Mouse (Mus musculus): Measurements from ENCODE around the gene Bcl2a1a. TPM values are rescaled to one million over a fixed set of nuclear protein-coding genes. Genes with fewer than 3 reads are reported as not detected.
"Not testable (repeated sequence)": the region's sequence is repeated elsewhere in the genome, so short reads cannot be mapped to it uniquely, and the experiment has no call there.

Bcl2a1a gene
- 0.64 and 0.99 TPM in 2 replicates for polyA plus RNA-seq (2015; fragmentation: Nextera tagmentation; extraction: Ambion mirVana)

GRCm38 (mm10) chr9:88956670-88957153 lies at the start of gene Bcl2a1a:
Gene Bcl2a1a (plus strand): TSS chr9:88956900.
- H3K4me3 ChIP-seq (ENCODE audit: low read length); H3K4me2 ChIP-seq (ENCODE audit: low read depth, low read length); H3K9ac ChIP-seq (ENCODE audit: low read length); ATAC-seq (replicated peaks; ENCODE audit: extremely low read depth, insufficient read depth, low FRiP score); H3K27me3 ChIP-seq (ENCODE audit: control insufficient read depth, insufficient read depth, low read length); H3K9me3 ChIP-seq (replicated peaks; ENCODE audit: control insufficient read depth, low read length); H3K4me1 ChIP-seq (ENCODE audit: control insufficient read depth, insufficient read depth, low read length); H3K36me3 ChIP-seq (ENCODE audit: control insufficient read depth, insufficient read depth); H3K27ac ChIP-seq (ENCODE audit: low read length): not testable (repeated sequence)
- WGBS, result 81% methylated on average over 5 of the region's 5 CpGs

- not testable (repeated sequence) for H3K9ac ChIP-seq (ENCODE audit: low read length); ATAC-seq (replicated peaks; ENCODE audit: extremely low read depth, insufficient read depth, low FRiP score); H3K9me3 ChIP-seq (replicated peaks; ENCODE audit: control insufficient read depth, low read length); H3K36me3 ChIP-seq (ENCODE audit: control insufficient read depth, insufficient read depth); H3K4me3 ChIP-seq (ENCODE audit: low read length); H3K27ac ChIP-seq (ENCODE audit: low read length); H3K4me1 ChIP-seq (ENCODE audit: control insufficient read depth, insufficient read depth, low read length); H3K4me2 ChIP-seq (ENCODE audit: low read depth, low read length); H3K27me3 ChIP-seq (ENCODE audit: control insufficient read depth, insufficient read depth, low read length)
- 74% methylated on average over 4 of the region's 5 CpGs for WGBS
Observed at GRCm38 (mm10) chr9:88916576-88916975, 40.1 kb upstream of the Bcl2a1a start.

GRCm38 (mm10) chr9:88938312-88938711 lies 18.4 kb upstream of the Bcl2a1a start:
- H3K9ac ChIP-seq (ENCODE audit: low read length); H3K9me3 ChIP-seq (replicated peaks; ENCODE audit: control insufficient read depth, low read length); H3K36me3 ChIP-seq (ENCODE audit: control insufficient read depth, insufficient read depth); H3K4me1 ChIP-seq (ENCODE audit: control insufficient read depth, insufficient read depth, low read length); H3K27ac ChIP-seq (ENCODE audit: low read length); H3K4me2 ChIP-seq (ENCODE audit: low read depth, low read length); H3K27me3 ChIP-seq (ENCODE audit: control insufficient read depth, insufficient read depth, low read length); H3K4me3 ChIP-seq (ENCODE audit: low read length); ATAC-seq (replicated peaks; ENCODE audit: extremely low read depth, insufficient read depth, low FRiP score): not testable (repeated sequence)
- WGBS, result 5% methylated on average over 1 of the region's 3 CpGs

- not testable (repeated sequence) for H3K36me3 ChIP-seq (ENCODE audit: control insufficient read depth, insufficient read depth); H3K4me1 ChIP-seq (ENCODE audit: control insufficient read depth, insufficient read depth, low read length); H3K27me3 ChIP-seq (ENCODE audit: control insufficient read depth, insufficient read depth, low read length); H3K27ac ChIP-seq (ENCODE audit: low read length); H3K4me2 ChIP-seq (ENCODE audit: low read depth, low read length); H3K9ac ChIP-seq (ENCODE audit: low read length); ATAC-seq (replicated peaks; ENCODE audit: extremely low read depth, insufficient read depth, low FRiP score); H3K9me3 ChIP-seq (replicated peaks; ENCODE audit: control insufficient read depth, low read length); H3K4me3 ChIP-seq (ENCODE audit: low read length)
Observed at GRCm38 (mm10) chr9:88951466-88951865, 5.2 kb upstream of the Bcl2a1a start.

GRCm38 (mm10) chr9:88953151-88953550 lies 3.5 kb upstream of the Bcl2a1a start:
- ATAC-seq (replicated peaks; ENCODE audit: extremely low read depth, insufficient read depth, low FRiP score); H3K9me3 ChIP-seq (replicated peaks; ENCODE audit: control insufficient read depth, low read length); H3K9ac ChIP-seq (ENCODE audit: low read length); H3K4me2 ChIP-seq (ENCODE audit: low read depth, low read length); H3K36me3 ChIP-seq (ENCODE audit: control insufficient read depth, insufficient read depth); H3K27me3 ChIP-seq (ENCODE audit: control insufficient read depth, insufficient read depth, low read length); H3K4me1 ChIP-seq (ENCODE audit: control insufficient read depth, insufficient read depth, low read length); H3K4me3 ChIP-seq (ENCODE audit: low read length); H3K27ac ChIP-seq (ENCODE audit: low read length): not testable (repeated sequence)

GRCm38 (mm10) chr9:88955224-88955623 lies 1.5 kb upstream of the Bcl2a1a start:
- not testable (repeated sequence) for H3K36me3 ChIP-seq (ENCODE audit: control insufficient read depth, insufficient read depth); H3K4me3 ChIP-seq (ENCODE audit: low read length); ATAC-seq (replicated peaks; ENCODE audit: extremely low read depth, insufficient read depth, low FRiP score); H3K27me3 ChIP-seq (ENCODE audit: control insufficient read depth, insufficient read depth, low read length); H3K9ac ChIP-seq (ENCODE audit: low read length); H3K4me2 ChIP-seq (ENCODE audit: low read depth, low read length); H3K9me3 ChIP-seq (replicated peaks; ENCODE audit: control insufficient read depth, low read length); H3K4me1 ChIP-seq (ENCODE audit: control insufficient read depth, insufficient read depth, low read length); H3K27ac ChIP-seq (ENCODE audit: low read length)
- 100% methylated on average over 1 of the region's 1 CpGs for WGBS

GRCm38 (mm10) chr9:88956035-88956434 lies 665 bp upstream of the Bcl2a1a start:
- H3K27me3 ChIP-seq (ENCODE audit: control insufficient read depth, insufficient read depth, low read length); H3K27ac ChIP-seq (ENCODE audit: low read length); H3K36me3 ChIP-seq (ENCODE audit: control insufficient read depth, insufficient read depth); ATAC-seq (replicated peaks; ENCODE audit: extremely low read depth, insufficient read depth, low FRiP score); H3K4me3 ChIP-seq (ENCODE audit: low read length); H3K9me3 ChIP-seq (replicated peaks; ENCODE audit: control insufficient read depth, low read length); H3K9ac ChIP-seq (ENCODE audit: low read length); H3K4me1 ChIP-seq (ENCODE audit: control insufficient read depth, insufficient read depth, low read length); H3K4me2 ChIP-seq (ENCODE audit: low read depth, low read length): not testable (repeated sequence)
- WGBS, result 80% methylated on average over 2 of the region's 4 CpGs

- Histone ChIP-seq H3K4me2 (ENCODE audit: low read depth, low read length) (no peak overlapping the region), H3K36me3 (ENCODE audit: control insufficient read depth, insufficient read depth) (no peaks in the 10 kb centered on the region), H3K4me1 (ENCODE audit: control insufficient read depth, insufficient read depth, low read length) (no peaks in the 10 kb centered on the region), H3K27me3 (ENCODE audit: control insufficient read depth, insufficient read depth, low read length) (no peaks in the 10 kb centered on the region), H3K9ac (ENCODE audit: low read length) (no peak overlapping the region), H3K4me3 (ENCODE audit: low read length) (no peak overlapping the region), H3K27ac (ENCODE audit: low read length) (no peak overlapping the region), H3K9me3 (replicated peaks; ENCODE audit: control insufficient read depth, low read length) (no peaks in the 10 kb centered on the region)
- 60% methylated on average over 3 of the region's 3 CpGs for WGBS
- no peak for ATAC-seq (replicated peaks; ENCODE audit: extremely low read depth, insufficient read depth, low FRiP score)
Observed at GRCm38 (mm10) chr9:88958891-88959290, 2.2 kb downstream of the Bcl2a1a start.

- H3K27ac ChIP-seq (ENCODE audit: low read length); H3K27me3 ChIP-seq (ENCODE audit: control insufficient read depth, insufficient read depth, low read length); ATAC-seq (replicated peaks; ENCODE audit: extremely low read depth, insufficient read depth, low FRiP score); H3K9ac ChIP-seq (ENCODE audit: low read length); H3K4me1 ChIP-seq (ENCODE audit: control insufficient read depth, insufficient read depth, low read length); H3K36me3 ChIP-seq (ENCODE audit: control insufficient read depth, insufficient read depth); H3K4me3 ChIP-seq (ENCODE audit: low read length); H3K9me3 ChIP-seq (replicated peaks; ENCODE audit: control insufficient read depth, low read length); H3K4me2 ChIP-seq (ENCODE audit: low read depth, low read length): not testable (repeated sequence)
- 42% methylated on average over 1 of the region's 1 CpGs for WGBS
Observed at GRCm38 (mm10) chr9:88959981-88960380, 3.3 kb downstream of the Bcl2a1a start.

GRCm38 (mm10) chr9:88966462-88966861 lies 9.8 kb downstream of the Bcl2a1a start:
- not testable (repeated sequence) for H3K4me1 ChIP-seq (ENCODE audit: control insufficient read depth, insufficient read depth, low read length); H3K9ac ChIP-seq (ENCODE audit: low read length); H3K27me3 ChIP-seq (ENCODE audit: control insufficient read depth, insufficient read depth, low read length); ATAC-seq (replicated peaks; ENCODE audit: extremely low read depth, insufficient read depth, low FRiP score); H3K4me2 ChIP-seq (ENCODE audit: low read depth, low read length); H3K27ac ChIP-seq (ENCODE audit: low read length); H3K9me3 ChIP-seq (replicated peaks; ENCODE audit: control insufficient read depth, low read length); H3K36me3 ChIP-seq (ENCODE audit: control insufficient read depth, insufficient read depth); H3K4me3 ChIP-seq (ENCODE audit: low read length)
- no CpG with 5 or more reads among the region's 6 CpGs for WGBS
